Mouse (Mus musculus) embryonic facial prominence, embryonic 12.5 days (tissue): ENCODE measurements around the gene Sbf1. TPM values are rescaled to one million over a fixed set of nuclear protein-coding genes. Genes with fewer than 3 reads are reported as not detected.

Experiments used
- ATAC-seq: fragments of 200-750 bp; cut with Nextera tagmentation; 2 replicates; pipeline ENCODE4 v1.8.0; 2017; ENCODE audit not compliant: insufficient number of reproducible peaks, insufficient read depth, low FRiP score, low TSS enrichment
- H3K27ac ChIP-seq: fragments of 300-500 bp; sonication (generic); 2 replicates; pipeline ENCODE4 v1.5.1; 2016; ENCODE audit warnings: mild to moderate bottlenecking
- H3K27me3 ChIP-seq: fragments of 300-500 bp; sonication (generic); 2 replicates; pipeline ENCODE4 v1.6.1; 2016; ENCODE audit warnings: mild to moderate bottlenecking, moderate library complexity
- H3K36me3 ChIP-seq: fragments of 300-500 bp; sonication (generic); 2 replicates; pipeline ENCODE4 v1.6.1; 2016; ENCODE audit warnings: mild to moderate bottlenecking
- H3K4me1 ChIP-seq: fragments of 300-500 bp; sonication (generic); 2 replicates; pipeline ENCODE4 v1.6.1; 2016
- H3K4me2 ChIP-seq: fragments of 300-500 bp; sonication (generic); replicated peaks from 2 replicates; pipeline ENCODE4 v1.6.1; 2016; ENCODE audit warnings: mild to moderate bottlenecking, moderate library complexity
- H3K4me3 ChIP-seq: fragments of 300-500 bp; sonication (generic); 2 replicates; pipeline ENCODE4 v1.5.1; 2016; ENCODE audit warnings: mild to moderate bottlenecking
- H3K9ac ChIP-seq: fragments of 300-500 bp; sonication (generic); 2 replicates; pipeline ENCODE4 v1.6.1; 2016; ENCODE audit warnings: mild to moderate bottlenecking, moderate library complexity
- H3K9me3 ChIP-seq: fragments of 300-500 bp; sonication (generic); 2 replicates; pipeline ENCODE4 v1.6.1; 2016; ENCODE audit warnings: mild to moderate bottlenecking, moderate library complexity
- WGBS: fragments of 180-500 bp; shearing (Covaris S2); methylation state at CpG from one replicate; pipeline ENCODE4 v1.1.7; 2016; 5-methylcytosine and 5-hydroxymethylcytosine counted together
- microRNA-seq: library from miRNA; unstranded; fragments of <30 nt; microRNA quantifications from one replicate; pipeline ENCODE4, GENCODE M21; 2017
- polyA plus RNA-seq: library from polyadenylated mRNA; unstranded; fragments of >200 nt; fragmentation: Nextera tagmentation; extraction: Ambion mirVana; gene quantifications from 2 replicates; pipeline ENCODE4 v1.2.1, GENCODE M21; 2016

The Sbf1 gene
- polyA plus RNA-seq, 1 experiment from 2014 or later, result 60.9 TPM

GRCm38 (mm10) chr15:89277366-89277765 is 37.7 kb downstream of the Sbf1 start:
- 87% methylated on average over 4 of the region's 4 CpGs for WGBS
- ATAC-seq, result no peak
- Histone ChIP-seq H3K4me2 (no peak overlapping the region), H3K9me3 (no peaks in the 10 kb centered on the region), H3K27me3 (no peaks in the 10 kb centered on the region), H3K36me3 (peaks cover 83% of the 10 kb centered on the region), H3K27ac (no peak overlapping the region), H3K4me1 (no peaks in the 10 kb centered on the region), H3K9ac (no peak overlapping the region), H3K4me3 (no peak overlapping the region)

GRCm38 (mm10) chr15:89275497-89275896 is 39.6 kb downstream of the Sbf1 start:
- Histone ChIP-seq H3K36me3 (peaks cover 73% of the 10 kb centered on the region), H3K27ac (no peak overlapping the region), H3K9me3 (no peaks in the 10 kb centered on the region), H3K4me3 (no peak overlapping the region), H3K4me2 (no peak overlapping the region), H3K27me3 (no peaks in the 10 kb centered on the region), H3K9ac (no peak overlapping the region), H3K4me1 (no peaks in the 10 kb centered on the region)
- ATAC-seq, result no peak
- 77% methylated on average over 3 of the region's 3 CpGs for WGBS

DNA sequence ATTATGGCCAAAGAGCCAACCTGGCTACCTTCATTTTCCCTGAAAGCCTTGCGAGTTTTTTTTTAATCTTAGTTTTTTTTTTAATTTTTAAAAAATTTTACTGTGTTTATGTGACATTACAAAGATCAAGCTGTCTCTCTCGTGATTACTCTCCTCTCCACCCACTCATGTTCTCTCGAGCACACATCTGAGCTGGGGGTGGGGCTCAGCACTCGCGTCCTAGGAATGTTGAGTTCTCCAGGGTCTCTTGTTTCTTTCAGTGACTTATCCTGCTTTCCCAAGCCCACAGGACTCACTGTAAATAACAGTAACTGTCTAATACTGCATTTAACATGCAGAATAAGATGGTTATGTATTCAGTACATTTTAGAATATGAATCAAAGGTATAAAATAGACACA is 50.6 kb downstream of the Sbf1 start:
- H3K27ac ChIP-seq, result no peak overlapping the region
- H3K4me2 ChIP-seq, result no peak overlapping the region
- H3K36me3 ChIP-seq, result peaks cover 50% of the 10 kb centered on the region
- ATAC-seq, result no peak
- H3K4me3 ChIP-seq, result no peak overlapping the region
- WGBS, result 80% methylated on average over 5 of the region's 5 CpGs
- no peaks in the 10 kb centered on the region for H3K27me3 ChIP-seq
- no peaks in the 10 kb centered on the region for H3K4me1 ChIP-seq
- H3K9me3 ChIP-seq, result no peaks in the 10 kb centered on the region
- no peak overlapping the region for H3K9ac ChIP-seq

DNA sequence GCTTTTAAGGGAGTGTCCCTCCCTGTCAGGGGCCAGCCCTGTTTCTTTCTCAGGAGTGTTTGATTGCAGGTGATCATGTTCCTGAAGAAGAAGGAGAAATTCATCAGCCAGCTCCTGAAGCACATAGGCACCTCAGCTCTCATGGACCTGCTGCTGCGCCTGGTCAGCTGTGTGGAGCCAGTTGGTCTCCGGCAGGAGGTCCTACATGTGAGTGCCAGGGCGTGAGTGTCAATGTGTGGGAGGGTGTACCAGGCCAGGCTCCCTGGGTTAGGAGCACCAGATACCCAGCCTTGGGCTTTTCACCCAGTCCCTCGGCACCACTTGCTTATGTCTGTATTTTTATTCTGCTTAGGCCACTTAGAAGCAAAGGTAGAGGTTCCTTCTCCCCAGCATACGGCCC is 56.1 kb downstream of the Sbf1 start:
- no peak overlapping the region for H3K4me3 ChIP-seq
- peaks cover 55% of the 10 kb centered on the region for H3K36me3 ChIP-seq
- H3K9me3 ChIP-seq, result no peaks in the 10 kb centered on the region
- WGBS, result 90% methylated on average over 5 of the region's 5 CpGs
- H3K4me2 ChIP-seq, result no peak overlapping the region
- ATAC-seq, result no peak
- no peak overlapping the region for H3K9ac ChIP-seq
- no peak overlapping the region for H3K27ac ChIP-seq
- H3K4me1 ChIP-seq, result no peaks in the 10 kb centered on the region
- no peaks in the 10 kb centered on the region for H3K27me3 ChIP-seq

- WGBS, result 71% methylated on average over 4 of the region's 4 CpGs
- no peaks in the 10 kb centered on the region for H3K27me3 ChIP-seq
- no peaks in the 10 kb centered on the region for H3K4me1 ChIP-seq
- no peak overlapping the region for H3K4me2 ChIP-seq
- H3K4me3 ChIP-seq, result no peak overlapping the region
- no peaks in the 10 kb centered on the region for H3K9me3 ChIP-seq
- no peak overlapping the region for H3K9ac ChIP-seq
- ATAC-seq, result no peak
- H3K36me3 ChIP-seq, result peaks cover 48% of the 10 kb centered on the region
- 0 out of 2 replicates have a peak overlapping the region, but pooled peaks have one; percentile 13 for H3K27ac ChIP-seq
Measured at GRCm38 (mm10) chr15:89255330-89255729, 59.8 kb downstream of the Sbf1 start.

DNA sequence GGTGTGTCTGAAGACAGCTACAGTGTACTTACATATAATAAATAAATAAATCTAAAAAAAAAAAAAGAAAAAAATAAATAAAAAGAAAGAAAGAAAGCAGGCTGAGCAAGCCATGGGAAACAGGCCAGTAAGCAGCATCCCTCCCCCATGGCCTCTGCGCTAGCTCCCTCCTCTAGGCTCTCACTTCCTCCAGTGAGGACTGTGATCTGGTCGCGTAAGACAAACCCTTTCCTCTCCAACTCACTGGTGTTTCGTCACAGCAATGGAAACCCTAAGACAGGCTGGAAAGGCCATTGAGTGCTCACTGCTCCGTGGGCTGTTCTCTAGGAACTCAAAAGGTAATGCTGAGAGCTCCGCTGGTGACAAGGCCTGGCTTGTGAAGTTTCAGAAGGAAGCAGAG is 66.0 kb downstream of the Sbf1 start:
- 86% methylated on average over 6 of the region's 6 CpGs for WGBS
- Histone ChIP-seq H3K36me3 (peaks cover 21% of the 10 kb centered on the region), H3K4me1 (no peaks in the 10 kb centered on the region), H3K9ac (no peak overlapping the region), H3K4me2 (no peak overlapping the region), H3K27me3 (no peaks in the 10 kb centered on the region), H3K9me3 (no peaks in the 10 kb centered on the region), H3K27ac (no peak overlapping the region), H3K4me3 (no peak overlapping the region)
- ATAC-seq, result no peak

DNA sequence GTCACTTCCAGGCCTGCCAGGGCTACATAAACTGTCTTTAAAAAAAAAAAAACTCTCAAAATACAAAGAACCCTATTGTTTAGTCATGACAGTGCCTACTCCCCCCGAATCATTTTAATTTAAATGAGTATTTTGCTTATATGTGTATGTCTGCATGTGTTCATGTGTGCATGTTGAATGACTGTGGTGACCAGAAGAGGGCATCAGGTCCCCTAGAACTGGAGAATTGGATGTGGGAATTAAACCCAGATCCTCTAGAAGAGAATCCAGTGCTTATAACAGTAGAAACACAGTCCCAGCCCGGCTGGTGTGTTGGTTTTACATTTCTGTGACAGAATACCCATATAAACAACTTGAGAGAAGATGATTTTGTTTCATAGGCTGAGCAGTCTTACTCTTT is 74.1 kb downstream of the Sbf1 start:
- Histone ChIP-seq H3K9me3 (no peaks in the 10 kb centered on the region), H3K4me3 (no peak overlapping the region), H3K4me2 (no peak overlapping the region), H3K9ac (no peak overlapping the region), H3K27me3 (no peaks in the 10 kb centered on the region), H3K27ac (no peak overlapping the region), H3K36me3 (peaks cover 21% of the 10 kb centered on the region), H3K4me1 (no peaks in the 10 kb centered on the region)
- 60% methylated on average over 2 of the region's 2 CpGs for WGBS
- no peak for ATAC-seq

- Histone ChIP-seq H3K9ac (no peak overlapping the region), H3K36me3 (peaks cover 21% of the 10 kb centered on the region), H3K4me2 (no peak overlapping the region), H3K9me3 (no peaks in the 10 kb centered on the region), H3K4me1 (no peaks in the 10 kb centered on the region), H3K27ac (no peak overlapping the region), H3K4me3 (no peak overlapping the region), H3K27me3 (no peaks in the 10 kb centered on the region)
- no peak for ATAC-seq
- WGBS, result 51% methylated on average over 3 of the region's 3 CpGs
Measured at GRCm38 (mm10) chr15:89239751-89240392, 75.2 kb downstream of the Sbf1 start.

Small RNA genes lying within 50 kb of the gene (microRNA-seq; reads per million reads assigned to microRNA genes)
- not detected for gene Mir6959

Other genes with a start within 250 kb of the Sbf1 start
- 49.1 and 50.9 TPM in 2 replicates for gene Trabd, start 240.2 kb downstream of the Sbf1 start, polyA plus RNA-seq
- gene Selenoo, start 226.2 kb downstream of the Sbf1 start, polyA plus RNA-seq, result 21.0 and 22.3 TPM in 2 replicates
- gene Tubgcp6, start 192.2 kb downstream of the Sbf1 start, polyA plus RNA-seq, result 20.7 and 23.8 TPM in 2 replicates
- gene Hdac10, start 186.6 kb downstream of the Sbf1 start, polyA plus RNA-seq, result 20.1 and 21.6 TPM in 2 replicates
- gene Mapk12, start 174.6 kb downstream of the Sbf1 start, polyA plus RNA-seq, result 7.5 and 7.6 TPM in 2 replicates
- gene Mapk11, start 165.7 kb downstream of the Sbf1 start, polyA plus RNA-seq, result 14.0 and 16.4 TPM in 2 replicates
- gene Plxnb2, start 134.5 kb downstream of the Sbf1 start, polyA plus RNA-seq, result 169 and 182 TPM in 2 replicates
- 30.2 and 30.3 TPM in 2 replicates for gene Dennd6b, start 118.8 kb downstream of the Sbf1 start, polyA plus RNA-seq
- gene Ppp6r2, start 103.8 kb downstream of the Sbf1 start, polyA plus RNA-seq, result 38.9 and 41.9 TPM in 2 replicates
- gene Adm2, start 7.4 kb upstream of the Sbf1 start, polyA plus RNA-seq, result 0.18 TPM in 1 of 2 replicates, not detected in the other
- gene Miox, start 19.1 kb upstream of the Sbf1 start, polyA plus RNA-seq, result not detected in 2 replicates
- 54.5 and 58.8 TPM in 2 replicates for gene Lmf2, start 40.3 kb upstream of the Sbf1 start, polyA plus RNA-seq
- 171 and 177 TPM in 2 replicates for gene Ncaph2, start 40.4 kb upstream of the Sbf1 start, polyA plus RNA-seq
- gene Sco2, start 58.5 kb upstream of the Sbf1 start, polyA plus RNA-seq, result 5.5 and 6.2 TPM in 2 replicates
- gene Tymp, start 61.7 kb upstream of the Sbf1 start, polyA plus RNA-seq, result 1.2 and 1.5 TPM in 2 replicates
- 0.27 and 0.51 TPM in 2 replicates for gene Odf3b, start 64.0 kb upstream of the Sbf1 start, polyA plus RNA-seq
- 0.11 TPM in 1 of 2 replicates, not detected in the other for gene Klhdc7b, start 69.6 kb upstream of the Sbf1 start, polyA plus RNA-seq
- not detected in 2 replicates for gene Syce3, start 95.2 kb upstream of the Sbf1 start, polyA plus RNA-seq
- gene Cpt1b, start 110.6 kb upstream of the Sbf1 start, polyA plus RNA-seq, result 0.39 and 0.58 TPM in 2 replicates
- gene C730034F03Rik, start 114.3 kb upstream of the Sbf1 start, polyA plus RNA-seq, result 3.5 and 4.7 TPM in 2 replicates
- gene Gm44502, start 114.4 kb upstream of the Sbf1 start, polyA plus RNA-seq, result 0.22 TPM in 1 of 2 replicates, not detected in the other
- gene Chkb, start 114.6 kb upstream of the Sbf1 start, polyA plus RNA-seq, result 60.2 and 68.7 TPM in 2 replicates
- gene Mapk8ip2, start 138.6 kb upstream of the Sbf1 start, polyA plus RNA-seq, result 8.2 and 10.0 TPM in 2 replicates
- 18.0 and 18.2 TPM in 2 replicates for gene Arsa, start 162.1 kb upstream of the Sbf1 start, polyA plus RNA-seq
- 3.0 and 4.7 TPM in 2 replicates for gene Shank3, start 184.3 kb upstream of the Sbf1 start, polyA plus RNA-seq